Mouse (Mus musculus) c-Kit-positive CD71-positive TER-119-negative erythroid progenitor cells, embryonic 14.5 days (primary cell): ENCODE data around the gene Ciita.
A peak's percentile ranks its signal among the peaks of the same experiment; 100 is the strongest.

Source experiments
- DNase-seq: peaks from one replicate; pipeline ENCODE4 v3.0.0-alpha.2; 2013; ENCODE audit warnings: low read depth

The Ciita gene

GRCm38 (mm10) chr16:10474956-10475355 is 4.9 kb upstream of the Ciita start:
- DNase-seq, result no peak

DNA sequence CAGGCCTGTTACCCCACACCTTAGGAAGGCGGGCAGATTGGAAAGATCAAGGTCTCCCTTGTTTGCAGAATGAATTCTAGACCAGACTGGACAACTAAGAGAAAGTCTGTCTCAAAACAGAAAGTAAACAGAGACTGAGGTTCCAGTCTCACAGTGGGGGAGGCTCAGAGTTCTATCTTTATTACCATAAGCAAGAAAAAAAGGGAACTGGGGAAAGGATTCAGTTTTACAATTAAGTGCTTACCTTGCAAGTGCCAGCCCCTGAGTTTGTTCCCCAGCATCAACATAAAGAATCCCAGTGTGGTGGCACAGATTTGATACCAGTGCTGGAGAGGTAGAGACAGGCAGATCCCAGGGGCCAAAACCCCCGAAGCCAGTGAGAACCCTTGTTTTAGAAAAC is 3.9 kb upstream of the Ciita start:
- no peak for DNase-seq

GRCm38 (mm10) chr16:10482343-10482742 is 2.5 kb downstream of the Ciita start:
- no peak for DNase-seq

- no peak for DNase-seq
Observed at GRCm38 (mm10) chr16:10486993-10487392, 7.1 kb downstream of the Ciita start.

GRCm38 (mm10) chr16:10487895-10488493 is 8.1 kb downstream of the Ciita start:
- no peak for DNase-seq

DNA sequence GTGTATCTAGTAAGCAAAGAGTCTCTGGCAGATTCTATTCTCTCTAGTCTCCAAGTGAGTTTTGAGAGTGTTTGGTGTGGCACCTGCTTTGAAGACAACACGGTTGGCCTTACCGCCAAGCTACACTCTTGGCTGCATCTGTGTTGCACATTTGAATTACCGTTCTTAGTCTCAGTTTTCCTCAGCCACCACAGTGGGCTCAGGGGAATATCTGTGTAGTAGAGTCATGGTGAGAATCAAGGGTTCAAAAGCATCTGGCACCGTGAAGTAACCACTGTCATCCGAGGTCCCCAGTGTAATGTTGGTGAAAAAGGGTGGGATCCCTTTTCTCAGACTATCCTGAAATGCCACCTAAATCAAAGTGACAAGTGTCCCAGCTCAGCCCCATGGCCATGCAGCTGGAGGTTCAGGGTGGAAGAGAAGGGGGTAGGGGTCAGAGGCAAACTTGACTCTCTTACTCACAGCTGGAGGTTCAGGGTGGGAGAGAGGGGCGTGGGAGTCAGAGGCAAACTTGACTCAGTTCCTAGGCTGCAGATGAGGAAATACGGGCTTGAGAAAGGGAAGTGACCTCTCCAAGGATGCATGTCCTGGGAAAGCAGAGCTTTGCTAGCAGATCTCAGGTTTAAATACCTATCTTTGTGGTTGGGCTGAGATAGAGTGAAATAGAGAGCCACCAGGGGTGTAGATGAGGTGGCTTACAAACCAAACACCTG is 9.1 kb downstream of the Ciita start:
- no peak for DNase-seq

- DNase-seq, result no peak
Observed at GRCm38 (mm10) chr16:10489483-10489882, 9.6 kb downstream of the Ciita start.

DNA sequence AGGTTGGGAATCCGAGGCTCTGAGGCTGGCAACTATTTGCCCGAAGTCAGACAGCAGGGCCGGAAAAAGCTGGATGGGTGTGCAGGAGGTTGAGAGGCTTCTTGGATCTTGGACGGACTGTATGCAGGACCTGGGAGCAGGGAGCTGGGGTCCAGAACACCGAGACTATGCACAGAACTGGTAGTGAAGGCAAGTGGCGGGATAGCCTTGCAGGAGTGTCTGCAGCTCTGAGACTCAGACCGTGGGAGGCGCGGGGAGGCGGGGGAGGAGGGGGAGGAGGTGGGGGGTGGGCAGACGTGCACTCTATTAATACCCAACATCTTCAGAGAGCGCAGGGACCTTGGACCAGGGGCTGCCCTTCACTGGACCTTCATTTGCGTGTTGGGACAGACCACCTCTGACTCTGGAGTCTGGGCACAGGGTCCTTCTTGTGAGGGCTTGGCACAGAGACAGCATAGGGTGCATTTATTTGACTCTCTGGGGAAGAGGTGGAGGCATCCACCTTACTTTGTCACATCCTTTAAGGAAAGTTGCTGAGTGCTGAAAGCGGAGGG is 10.1 kb downstream of the Ciita start:
- no peak for DNase-seq

- no peak for DNase-seq
Observed at GRCm38 (mm10) chr16:10490503-10491150, 10.8 kb downstream of the Ciita start.

DNA sequence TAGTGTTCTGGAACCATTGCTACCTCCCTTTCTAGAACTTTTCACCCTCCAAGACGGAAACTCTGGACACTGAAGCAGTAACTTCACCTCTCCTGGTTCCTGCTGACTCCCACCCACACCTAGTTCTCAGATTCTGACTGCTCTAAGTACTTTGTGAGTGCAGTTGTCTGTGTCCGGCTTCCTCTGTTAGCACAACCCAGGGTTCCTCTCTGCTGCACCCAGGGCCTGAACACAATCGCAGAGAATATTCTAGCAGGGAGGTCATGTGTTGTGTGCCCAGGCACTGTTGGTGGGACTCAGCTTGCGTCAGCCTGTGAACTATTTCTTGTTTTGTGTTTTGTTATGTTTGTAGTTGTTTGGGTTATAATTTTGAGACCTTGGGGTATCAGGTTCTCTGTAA is 11.9 kb downstream of the Ciita start:
- no peak for DNase-seq

DNA sequence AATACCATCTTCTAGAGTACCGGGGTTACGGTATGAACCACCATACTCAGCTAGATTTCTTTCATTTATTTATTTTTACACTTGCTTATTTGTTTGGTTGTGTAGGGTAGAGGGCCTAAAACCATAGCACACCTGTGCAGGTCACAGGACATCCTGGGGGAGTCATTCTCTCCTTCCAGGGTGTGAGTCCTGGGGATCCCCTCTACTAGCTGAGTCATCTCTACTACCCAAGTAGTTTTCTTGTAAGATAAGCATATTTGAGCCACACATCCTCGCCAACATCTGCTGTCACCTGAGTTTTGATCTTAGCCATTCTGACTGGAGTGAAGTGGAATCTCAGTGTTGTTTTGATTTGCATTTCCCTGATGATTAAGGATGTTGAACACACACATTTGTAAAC is 12.7 kb downstream of the Ciita start:
- no peak for DNase-seq

- no peak for DNase-seq
Observed at GRCm38 (mm10) chr16:10495824-10496298, 16.0 kb downstream of the Ciita start.

DNA sequence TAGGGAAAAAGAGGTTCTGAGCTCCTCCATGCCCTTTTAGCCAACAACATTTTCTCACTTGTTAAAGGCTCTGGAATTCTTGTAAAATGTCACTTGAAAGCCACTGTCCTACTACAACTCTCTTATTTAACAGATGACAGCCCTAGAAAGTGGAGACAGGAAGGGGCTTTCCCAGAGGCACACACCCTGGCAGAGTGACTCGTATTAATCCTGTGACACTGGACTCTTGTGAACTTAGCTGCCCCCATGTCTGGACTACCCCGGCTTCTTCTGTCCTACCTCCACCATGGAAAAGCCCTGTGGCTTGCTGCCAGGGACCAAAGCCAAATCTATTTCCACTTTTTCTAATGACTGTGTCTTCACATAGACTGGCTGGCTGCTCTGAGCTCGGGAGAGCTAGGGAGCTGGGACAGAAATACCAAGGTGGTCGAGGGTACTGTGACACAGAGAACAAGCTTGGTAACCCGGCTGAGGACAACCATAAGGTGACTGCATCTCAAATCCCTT is 18.3 kb downstream of the Ciita start:
- DNase-seq, result no peak

- no peak for DNase-seq
Observed at GRCm38 (mm10) chr16:10499122-10499521, 19.3 kb downstream of the Ciita start.

DNA sequence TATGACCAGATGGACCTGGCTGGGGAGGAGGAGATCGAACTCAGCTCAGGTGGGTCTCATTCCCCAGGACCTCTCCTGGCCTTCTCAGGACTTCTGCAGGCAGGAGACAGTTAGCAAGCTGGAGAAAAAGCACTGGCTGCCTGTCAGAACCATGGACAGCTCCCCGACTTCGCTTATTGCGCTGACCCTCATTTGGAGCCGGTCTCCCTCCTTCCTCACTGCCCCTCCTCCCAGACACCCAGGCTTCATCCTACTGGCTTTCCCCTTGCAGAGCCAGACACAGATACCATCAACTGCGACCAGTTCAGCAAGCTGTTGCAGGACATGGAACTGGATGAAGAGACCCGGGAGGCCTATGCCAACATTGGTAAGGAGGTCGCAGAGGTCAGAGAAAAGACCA is 22.0 kb downstream of the Ciita start:
- peak; percentile 31 for DNase-seq

GRCm38 (mm10) chr16:10503058-10503457 is 23.2 kb downstream of the Ciita start:
- DNase-seq, result no peak

DNA sequence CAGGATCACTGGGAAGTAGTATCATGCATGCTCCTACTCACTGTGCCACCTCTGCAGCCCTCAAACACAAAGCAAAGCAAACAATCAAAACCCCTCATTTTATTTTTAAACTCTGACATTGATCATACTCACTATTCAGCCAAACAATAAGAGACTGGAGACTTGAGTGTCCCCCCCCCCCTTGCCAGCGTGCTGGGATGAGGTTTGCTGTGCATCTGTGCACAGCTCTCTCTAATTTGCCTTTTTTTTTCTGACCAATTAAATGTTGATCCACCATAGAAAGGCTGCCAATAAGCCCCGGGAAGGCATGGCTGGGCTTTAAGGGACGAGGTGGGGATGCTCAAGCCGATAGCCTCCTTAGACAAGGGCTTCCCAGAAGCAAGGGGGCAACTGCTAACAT is 27.6 kb downstream of the Ciita start:
- DNase-seq, result no peak

DNA sequence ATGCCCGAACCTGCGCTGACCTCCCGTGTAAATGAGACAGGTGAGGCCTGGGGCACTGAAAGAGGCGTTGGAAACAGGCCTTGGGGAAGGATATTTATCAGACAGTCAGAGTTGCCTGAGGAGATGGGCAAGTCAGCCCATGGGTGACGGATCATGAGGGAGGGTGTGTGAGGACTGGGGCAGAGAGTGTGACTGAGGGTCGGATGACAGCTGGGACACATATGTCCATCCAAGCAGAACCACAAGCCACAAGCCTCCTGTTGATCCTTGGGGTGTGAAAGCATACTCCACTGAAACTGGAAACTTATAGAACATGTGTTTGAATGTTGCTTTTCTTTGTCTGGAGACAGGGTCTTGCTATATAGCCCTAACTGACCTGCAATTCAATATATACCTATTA is 28.8 kb downstream of the Ciita start:
- no peak for DNase-seq

GRCm38 (mm10) chr16:10510477-10511133 is 30.7 kb downstream of the Ciita start:
- DNase-seq, result no peak

DNA sequence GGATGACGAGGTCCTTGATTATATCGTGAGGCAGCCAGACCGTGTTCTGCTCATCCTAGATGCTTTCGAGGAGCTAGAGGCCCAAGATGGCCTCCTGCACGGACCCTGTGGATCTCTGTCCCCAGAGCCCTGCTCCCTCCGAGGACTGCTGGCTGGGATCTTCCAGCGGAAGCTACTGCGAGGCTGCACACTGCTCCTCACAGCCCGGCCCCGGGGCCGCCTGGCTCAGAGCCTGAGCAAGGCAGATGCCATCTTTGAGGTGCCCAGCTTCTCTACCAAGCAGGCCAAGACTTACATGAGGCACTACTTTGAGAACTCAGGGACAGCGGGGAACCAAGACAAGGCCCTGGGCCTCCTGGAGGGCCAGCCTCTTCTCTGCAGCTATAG is 31.3 kb downstream of the Ciita start:
- no peak for DNase-seq

- no peak for DNase-seq
Observed at GRCm38 (mm10) chr16:10515953-10516572, 36.2 kb downstream of the Ciita start.

GRCm38 (mm10) chr16:10518030-10518429 is 38.2 kb downstream of the Ciita start:
- no peak for DNase-seq
